Mouse (Mus musculus) embryonic fibroblast, embryonic 13.5 days (primary cell): ENCODE measurements around the gene Ablim1.

Experiments used
- CTCF ChIP-seq: IDR thresholded peaks from 2 replicates; pipeline ENCODE4 v1.5.1; 2011; ENCODE audit warnings: mild to moderate bottlenecking, control low read depth, low read length, moderate library complexity, borderline replicate concordance; ENCODE audit not compliant: insufficient read depth
- POLR2A ChIP-seq: IDR thresholded peaks from 2 replicates; pipeline ENCODE4 v1.6.1; 2011; ENCODE audit warnings: low read depth, mild to moderate bottlenecking, control low read depth, low read length, moderate library complexity

DNA sequence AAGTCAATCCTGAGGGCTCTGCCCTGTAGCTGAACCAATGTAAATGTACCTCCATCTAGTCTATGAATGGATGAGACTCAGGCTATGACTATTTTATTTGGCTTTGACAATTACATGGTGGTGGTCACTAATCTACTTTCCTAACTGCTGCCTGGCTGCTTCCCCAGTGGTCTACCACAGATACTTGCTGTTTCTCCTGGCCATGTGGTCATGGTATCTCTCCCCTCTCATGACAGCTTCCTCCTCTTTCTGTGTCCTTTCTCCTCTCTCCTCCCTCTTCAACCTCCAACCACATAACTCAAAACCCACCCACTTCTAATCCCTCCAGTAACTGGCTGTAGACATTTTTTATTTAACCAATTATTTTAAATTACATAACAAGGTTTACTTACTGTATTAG lies 34.4 kb upstream of the Ablim1 start:
- TF ChIP-seq POLR2A (no peak), CTCF (no peak)
